Mouse (Mus musculus): ENCODE measurements around the gene P2ry2.
A peak's percentile ranks its signal among the peaks of the same experiment; 100 is the strongest.

The P2ry2 gene

DNA sequence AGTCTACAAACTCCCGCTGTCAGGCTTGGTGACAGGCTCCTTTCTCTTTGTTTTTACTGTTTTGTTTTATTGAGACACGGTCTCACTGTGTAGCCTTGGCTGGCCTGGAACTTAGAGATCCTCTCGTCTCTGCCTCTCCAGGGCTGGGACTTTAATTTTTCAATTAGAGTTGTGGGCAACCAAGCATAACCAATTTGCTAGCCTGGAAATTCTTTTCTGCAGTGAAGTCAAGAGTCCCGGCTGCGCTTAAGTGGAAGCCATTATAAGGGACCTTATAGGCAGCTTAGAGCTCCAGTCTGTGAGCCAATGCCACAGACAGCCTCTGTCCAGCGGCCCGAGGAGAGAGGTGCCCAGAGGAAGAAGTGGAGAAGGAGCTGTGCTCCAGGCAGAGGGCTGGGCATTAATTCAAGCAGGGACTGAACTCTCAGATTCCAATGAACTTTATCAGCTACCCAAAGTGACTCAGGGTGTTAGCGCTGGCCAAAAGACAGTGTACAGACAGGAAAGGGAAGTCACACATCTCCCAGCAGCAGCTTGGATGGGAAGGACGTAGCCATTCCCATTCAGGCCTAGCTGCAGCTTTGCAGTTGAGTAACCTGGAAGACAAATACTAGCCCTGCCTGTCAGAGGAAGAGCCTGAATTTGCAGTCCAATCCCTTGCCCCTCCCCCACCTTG lies 21.9 kb downstream of the P2ry2 start:
- DNase-seq (ENCODE audit: low spot score in 2 of 2): no peak

DNA sequence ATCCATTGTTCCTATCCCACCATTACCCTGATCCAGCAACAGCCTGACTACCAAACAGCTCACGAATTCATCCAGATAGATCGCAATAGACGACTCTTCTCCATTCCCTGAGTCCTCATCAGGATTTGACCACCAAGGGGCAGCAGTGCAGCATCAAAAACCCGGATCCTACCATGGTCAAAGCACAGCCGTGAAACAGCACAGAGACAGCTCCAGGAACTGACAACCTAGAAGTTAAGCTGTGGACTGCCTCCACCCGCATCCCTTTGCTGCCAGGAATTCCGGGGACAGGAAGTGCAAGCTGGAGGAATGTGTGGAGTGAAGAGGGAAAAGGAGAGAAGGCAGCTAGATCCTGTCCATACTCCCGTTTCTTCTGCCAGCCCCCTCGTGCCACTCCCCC lies 24.6 kb downstream of the P2ry2 start:
- DNase-seq (ENCODE audit: low spot score in 2 of 2): peak in 1 of 2 experiments; percentile 50

- DNase-seq (ENCODE audit: low spot score in 2 of 2): no peak
Measured at GRCm38 (mm10) chr7:100984452-100985395, 27.9 kb downstream of the P2ry2 start.

GRCm38 (mm10) chr7:100979175-100979574 lies 33.5 kb downstream of the P2ry2 start:
- DNase-seq (ENCODE audit: low spot score in 2 of 2): no peak

- DNase-seq (ENCODE audit: low spot score in 2 of 2): no peak
Measured at GRCm38 (mm10) chr7:100978171-100978570, 34.5 kb downstream of the P2ry2 start.

- DNase-seq (ENCODE audit: low spot score in 2 of 2): no peak
Measured at GRCm38 (mm10) chr7:100974135-100974903, 38.3 kb downstream of the P2ry2 start, which contains the start of gene P2ry6. Gene P2ry6, minus strand, starts transcription at chr7:100974649.

DNA sequence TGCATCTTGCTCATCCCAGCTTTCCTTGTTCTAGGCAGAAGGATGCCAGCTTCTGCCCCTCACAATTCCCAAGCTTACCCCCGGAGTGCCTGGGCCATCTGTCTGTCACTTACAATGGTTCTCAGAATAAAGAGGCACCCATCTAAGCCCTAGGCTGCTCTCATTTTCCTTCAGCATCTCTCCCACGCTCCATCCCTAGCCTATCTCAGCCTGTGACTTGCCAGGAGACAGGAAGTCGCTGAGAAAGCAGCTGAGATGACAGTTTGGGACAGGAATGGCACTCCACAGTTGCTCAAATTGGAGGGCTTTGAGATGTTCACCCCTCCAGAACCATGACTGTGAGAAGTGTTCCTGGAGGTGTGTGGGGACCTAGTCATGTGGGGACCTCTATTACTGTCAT lies 39.8 kb downstream of the P2ry2 start:
- DNase-seq (ENCODE audit: low spot score in 2 of 2): no peak

- DNase-seq (ENCODE audit: low spot score in 2 of 2): no peak
Measured at GRCm38 (mm10) chr7:100968874-100969659, 43.6 kb downstream of the P2ry2 start.

GRCm38 (mm10) chr7:100968376-100968775 lies 44.3 kb downstream of the P2ry2 start:
- no peak for DNase-seq (ENCODE audit: low spot score in 2 of 2)

DNA sequence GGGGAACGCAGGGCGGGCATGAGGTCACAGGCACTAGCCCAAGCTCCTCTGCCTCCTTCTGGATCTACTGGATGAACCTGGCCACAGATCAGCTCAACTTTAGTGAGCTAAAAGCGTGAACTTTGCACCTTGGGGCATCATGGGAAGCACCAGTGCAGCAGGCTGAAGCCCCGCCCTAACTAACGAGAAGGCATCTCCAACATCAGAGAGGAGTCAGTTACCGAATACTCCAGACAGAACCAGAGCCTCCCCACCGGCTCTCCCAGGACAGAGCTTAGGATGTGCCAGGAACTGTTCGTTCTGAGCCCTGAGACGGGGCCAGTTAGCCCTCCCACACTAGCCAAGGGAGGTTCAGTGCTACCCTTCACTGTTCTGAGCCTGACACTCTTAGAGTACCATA lies 44.8 kb downstream of the P2ry2 start:
- DNase-seq (ENCODE audit: low spot score in 2 of 2): no peak

- no peak for DNase-seq (ENCODE audit: low spot score in 2 of 2)
Measured at GRCm38 (mm10) chr7:100966014-100966413, 46.7 kb downstream of the P2ry2 start.

GRCm38 (mm10) chr7:100965079-100965478 lies 47.6 kb downstream of the P2ry2 start:
- no peak for DNase-seq (ENCODE audit: low spot score in 2 of 2)

- no peak for DNase-seq (ENCODE audit: low spot score in 2 of 2)
Measured at GRCm38 (mm10) chr7:100964242-100964641, 48.4 kb downstream of the P2ry2 start.

DNA sequence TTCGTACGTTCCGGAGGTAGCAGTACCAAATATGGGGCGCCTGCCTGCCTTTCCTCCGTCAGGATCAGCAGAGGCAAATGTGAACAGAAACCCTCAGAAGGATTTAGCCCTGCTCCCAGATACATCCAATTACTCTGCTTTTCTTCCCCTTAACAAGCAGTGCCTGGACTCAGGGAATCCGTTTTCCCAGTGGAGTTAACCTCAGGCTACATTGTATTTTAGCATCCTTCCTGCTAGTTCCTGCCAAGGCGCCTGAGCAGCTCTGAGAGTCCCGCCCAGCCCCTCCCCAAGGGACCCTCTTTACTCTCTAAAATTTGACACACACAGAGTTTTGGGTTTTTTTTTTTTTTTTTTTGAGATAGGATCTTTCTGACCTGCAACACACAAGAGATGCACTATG lies 49.3 kb downstream of the P2ry2 start:
- DNase-seq (ENCODE audit: low spot score in 2 of 2): no peak

- no peak for DNase-seq (ENCODE audit: low spot score in 2 of 2)
Measured at GRCm38 (mm10) chr7:100961146-100961545, 51.5 kb downstream of the P2ry2 start.

GRCm38 (mm10) chr7:100960462-100960861 lies 52.2 kb downstream of the P2ry2 start:
- DNase-seq (ENCODE audit: low spot score in 2 of 2): no peak

DNA sequence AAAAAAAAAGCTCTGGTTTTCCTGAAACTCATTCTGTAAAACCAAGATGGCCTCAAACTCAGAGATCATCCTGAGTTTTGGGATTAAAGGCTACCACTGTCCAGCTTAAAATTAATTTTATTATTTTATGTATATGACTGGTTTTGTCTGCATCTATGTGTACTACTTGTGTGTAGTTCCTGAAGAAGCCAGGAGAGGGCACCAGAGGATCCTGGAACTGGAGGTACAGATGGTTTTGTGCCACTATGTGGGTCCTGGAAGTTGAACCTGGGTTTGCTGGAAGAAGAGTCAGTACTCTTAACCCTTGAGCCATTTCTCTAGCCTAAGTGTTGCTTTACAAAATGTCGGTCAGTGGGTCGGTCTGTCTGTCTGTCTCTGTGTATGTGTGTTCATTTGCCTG lies 54.2 kb downstream of the P2ry2 start:
- no peak for DNase-seq (ENCODE audit: low spot score in 2 of 2)

DNA sequence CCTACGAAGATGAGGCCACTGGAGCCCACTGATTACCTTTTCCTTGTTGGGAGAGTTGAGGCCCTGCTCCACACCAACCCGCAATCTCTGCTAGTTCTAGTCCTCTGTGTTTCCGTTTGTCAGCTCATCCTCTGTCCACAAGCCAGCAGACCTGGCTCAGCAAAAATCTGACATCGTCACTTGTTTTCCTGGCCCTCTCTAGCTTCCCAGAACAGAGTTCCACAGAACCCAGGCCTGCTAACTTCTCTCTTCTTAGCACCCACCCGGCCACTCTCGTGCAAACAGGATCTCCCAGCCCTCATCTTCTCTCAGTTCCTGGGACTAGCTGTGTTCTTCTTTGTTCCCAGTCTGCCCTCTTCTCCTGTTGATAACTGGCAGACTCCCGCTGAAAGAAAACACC lies 60.0 kb downstream of the P2ry2 start:
- no peak for DNase-seq (ENCODE audit: low spot score in 2 of 2)

GRCm38 (mm10) chr7:100951903-100952302 lies 60.8 kb downstream of the P2ry2 start:
- DNase-seq (ENCODE audit: low spot score in 2 of 2): no peak

DNA sequence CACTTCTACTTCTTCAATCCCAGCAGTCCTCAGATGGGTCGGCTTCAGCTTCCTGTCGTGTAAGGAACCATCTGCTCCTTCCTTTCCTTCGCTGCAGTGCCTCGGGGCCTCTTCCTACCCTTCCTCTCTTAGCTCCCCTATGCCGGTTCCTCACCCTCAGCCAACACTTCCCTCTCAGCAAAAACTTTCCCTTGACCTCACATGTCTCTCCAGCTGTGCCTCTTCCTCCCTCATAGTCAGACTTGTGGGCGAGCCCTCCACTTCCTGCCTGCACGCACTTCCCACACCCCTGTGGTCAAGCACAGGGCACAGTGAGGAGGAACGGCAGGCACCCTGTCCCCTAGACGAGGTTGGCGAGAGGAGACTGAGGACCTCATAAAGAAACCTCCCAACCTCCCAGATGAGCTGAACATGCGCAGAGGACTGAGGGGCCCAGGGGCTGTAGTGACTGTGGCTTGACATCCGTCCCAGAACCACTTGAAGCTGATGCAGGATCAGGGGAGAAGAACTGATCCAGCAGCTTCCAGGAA lies 62.1 kb downstream of the P2ry2 start:
- peak; percentile 41 to 55 for DNase-seq (ENCODE audit: low spot score in 2 of 2)

DNA sequence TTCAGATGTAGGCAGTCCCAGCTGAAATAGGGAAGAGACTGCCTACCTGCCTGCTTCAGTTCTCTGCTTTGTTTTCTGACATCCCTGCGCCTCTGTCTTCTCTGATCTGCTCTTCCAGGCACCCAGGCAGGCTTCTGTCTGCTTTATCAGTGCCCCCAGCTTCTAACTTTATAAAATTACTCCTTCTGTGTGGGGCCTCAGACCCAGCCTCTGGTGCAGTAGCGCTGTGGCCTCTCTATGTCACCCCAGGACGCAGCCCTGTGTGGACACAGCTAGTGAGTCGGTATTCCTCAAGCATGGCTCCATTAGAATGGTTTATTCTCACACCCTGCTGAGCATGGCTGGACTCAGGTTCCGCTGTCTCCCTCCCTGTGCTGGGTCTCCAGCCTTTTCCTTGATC lies 62.6 kb downstream of the P2ry2 start:
- DNase-seq (ENCODE audit: low spot score in 2 of 2): no peak

All from natural killer cell, adult 2 months (primary cell).